Mouse (Mus musculus): ENCODE results near the gene Usp27x. TPM values are rescaled to one million over a fixed set of nuclear protein-coding genes. Genes with fewer than 3 reads are reported as not detected.

Gene Usp27x
- polyA plus RNA-seq, 1 experiment: 0.88 TPM

GRCm38 (mm10) chrX:7412239-7413033 lies 36.8 kb upstream of the Usp27x start:
- H3K4me3 ChIP-seq (ENCODE audit: insufficient read depth, low read depth, low read length): 0 out of 2 replicates have a peak overlapping the region, but pooled peaks have one; percentile 10
- no peak overlapping the region for H3K27ac ChIP-seq (ENCODE audit: insufficient read depth, low read depth, low read length)
- H3K27me3 ChIP-seq (replicated peaks; ENCODE audit: control insufficient read depth, insufficient read depth, low read length): no peaks in the 10 kb centered on the region
- no peaks in the 10 kb centered on the region for H3K4me1 ChIP-seq (ENCODE audit: control insufficient read depth, insufficient read depth, low read length)
- H3K36me3 ChIP-seq (ENCODE audit: control insufficient read depth, insufficient read depth, low read length): no peaks in the 10 kb centered on the region
- no peak for TF ChIP-seq CTCF (conservative IDR thresholded peaks at IDR 0.05; ENCODE audit: insufficient read depth, insufficient read length, low read depth, low read length)
- no peak for TF ChIP-seq POLR2A (IDR thresholded peaks at IDR 0.05; ENCODE audit: low read depth, low read length)
- DNase-seq: no peak
- WGBS: 35% methylated on average over 16 of the region's 16 CpGs

GRCm38 (mm10) chrX:7376586-7376985 lies 956 bp upstream of the Usp27x start:
- no peaks in the 10 kb centered on the region for H3K27me3 ChIP-seq (replicated peaks; ENCODE audit: control insufficient read depth, insufficient read depth, low read length)
- TF ChIP-seq CTCF (conservative IDR thresholded peaks at IDR 0.05; ENCODE audit: insufficient read depth, insufficient read length, low read depth, low read length) (no peak), POLR2A (IDR thresholded peaks at IDR 0.05; ENCODE audit: low read depth, low read length) (no peak)
- H3K4me3 ChIP-seq (ENCODE audit: insufficient read depth, low read depth, low read length): peak overlapping the region; percentile 67
- DNase-seq: peak; percentile 0
- H3K4me1 ChIP-seq (ENCODE audit: control insufficient read depth, insufficient read depth, low read length): no peaks in the 10 kb centered on the region; the same call in 1 of the 2 replicates
- 27% methylated on average over 4 of the region's 4 CpGs for WGBS
- H3K27ac ChIP-seq (ENCODE audit: insufficient read depth, low read depth, low read length): no peak overlapping the region
- H3K36me3 ChIP-seq (ENCODE audit: control insufficient read depth, insufficient read depth, low read length): no peaks in the 10 kb centered on the region

GRCm38 (mm10) chrX:7375322-7375715 lies 311 bp downstream of the Usp27x start:
- Histone ChIP-seq H3K4me3 (ENCODE audit: insufficient read depth, low read depth, low read length) (peak overlapping the region; percentile 67), H3K4me1 (ENCODE audit: control insufficient read depth, insufficient read depth, low read length) (no peaks in the 10 kb centered on the region; the same call in 1 of the 2 replicates), H3K27ac (ENCODE audit: insufficient read depth, low read depth, low read length) (peak overlapping the region; percentile 21), H3K36me3 (ENCODE audit: control insufficient read depth, insufficient read depth, low read length) (no peaks in the 10 kb centered on the region), H3K27me3 (replicated peaks; ENCODE audit: control insufficient read depth, insufficient read depth, low read length) (no peaks in the 10 kb centered on the region)
- no peak for TF ChIP-seq CTCF (conservative IDR thresholded peaks at IDR 0.05; ENCODE audit: insufficient read depth, insufficient read length, low read depth, low read length)
- DNase-seq: no peak
- 0% methylated on average over 8 of the region's 40 CpGs for WGBS

- DNase-seq: no peak
Measured at GRCm38 (mm10) chrX:7325455-7325854, 50.2 kb downstream of the Usp27x start.

GRCm38 (mm10) chrX:7322288-7322687 lies 53.3 kb downstream of the Usp27x start:
- no peaks in the 10 kb centered on the region for H3K36me3 ChIP-seq (ENCODE audit: control insufficient read depth, insufficient read depth, low read length)
- TF ChIP-seq POLR2A (IDR thresholded peaks at IDR 0.05; ENCODE audit: low read depth, low read length) (no peak), CTCF (conservative IDR thresholded peaks at IDR 0.05; ENCODE audit: insufficient read depth, insufficient read length, low read depth, low read length) (peak; percentile 63)
- WGBS: 6% methylated on average over 5 of the region's 7 CpGs
- DNase-seq: peak; percentile 50
- H3K4me1 ChIP-seq (ENCODE audit: control insufficient read depth, insufficient read depth, low read length): no peaks in the 10 kb centered on the region; the same call in 1 of the 2 replicates
- no peak overlapping the region for H3K27ac ChIP-seq (ENCODE audit: insufficient read depth, low read depth, low read length)
- H3K4me3 ChIP-seq (ENCODE audit: insufficient read depth, low read depth, low read length): no peak overlapping the region
- no peaks in the 10 kb centered on the region for H3K27me3 ChIP-seq (replicated peaks; ENCODE audit: control insufficient read depth, insufficient read depth, low read length)

More at GRCm38 (mm10) chrX:7325455-7325854, 50.2 kb downstream of the Usp27x start:
- Histone ChIP-seq H3K36me3 (ENCODE audit: control insufficient read depth, insufficient read depth, low read length) (no peaks in the 10 kb centered on the region), H3K27ac (ENCODE audit: insufficient read depth, low read depth, low read length) (no peak overlapping the region), H3K27me3 (replicated peaks; ENCODE audit: control insufficient read depth, insufficient read depth, low read length) (no peaks in the 10 kb centered on the region), H3K4me1 (ENCODE audit: control insufficient read depth, insufficient read depth, low read length) (no peaks in the 10 kb centered on the region), H3K4me3 (ENCODE audit: insufficient read depth, low read depth, low read length) (no peak overlapping the region)
- 64% methylated on average over 2 of the region's 2 CpGs for WGBS
- TF ChIP-seq POLR2A (IDR thresholded peaks at IDR 0.05; ENCODE audit: low read depth, low read length) (no peak), CTCF (conservative IDR thresholded peaks at IDR 0.05; ENCODE audit: insufficient read depth, insufficient read length, low read depth, low read length) (peak; percentile 26; the same call in 1 of the 2 replicates)

Other genes starting within 250 kb of the Usp27x start
- gene Clcn5, start 56.5 kb downstream of the Usp27x start, polyA plus RNA-seq (2012; rRNA removed): 19.1 and 20.4 TPM in 2 replicates
- 0.08 and 0.92 TPM in 2 replicates for gene Foxp3, start 197.8 kb upstream of the Usp27x start, polyA plus RNA-seq (2012; rRNA removed)
- gene Ppp1r3f, start 198.5 kb upstream of the Usp27x start, polyA plus RNA-seq (2012; rRNA removed): 1.2 and 1.6 TPM in 2 replicates
- 25.3 and 26.6 TPM in 2 replicates for gene Ccdc22, start 229.7 kb upstream of the Usp27x start, polyA plus RNA-seq (2012; rRNA removed)
- 0.03 TPM in 1 of 2 replicates, not detected in the other for gene Cacna1f, start 231.3 kb upstream of the Usp27x start, polyA plus RNA-seq (2012; rRNA removed)

All from kidney, adult 2 months (tissue).